In the genomic region with DNA sequence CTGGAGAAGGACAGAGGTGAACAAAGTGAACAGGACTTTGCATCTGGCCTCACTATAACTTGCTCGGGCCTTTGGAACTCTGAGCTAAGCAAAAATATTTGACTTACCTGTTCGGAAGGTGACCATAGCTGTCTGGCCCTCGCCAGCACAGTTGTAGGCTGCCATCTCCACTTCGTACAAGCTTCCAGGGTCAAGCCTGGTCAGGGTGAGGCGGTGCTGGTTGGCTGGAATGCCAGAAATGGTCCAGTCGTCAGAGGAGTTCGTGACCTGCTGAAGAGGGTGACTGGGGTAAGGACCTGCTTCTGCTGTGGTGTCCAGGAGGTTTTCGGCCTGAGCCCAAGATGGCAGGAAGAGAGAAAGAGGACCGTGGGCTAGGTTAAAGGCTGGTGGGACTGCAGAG, we compare ENCODE assay signal across 19 mouse cellular contexts.
DNase-seq lines count a peak whose midpoint lies in the region; ATAC-seq and TF ChIP-seq lines count a peak whose summit lies in the region.
"Had no signal": no experiment of that assay in that cellular context is flagged by ENCODE, and none has a peak within 500 bp of the region (broad histone marks: within the 10 kb centered on the region; RNA-seq: fewer than 3 reads in every experiment).

No protein-coding gene starts in this region.

- no peak overlapping the region for H3K4me2 ChIP-seq in forebrain, embryonic 12.5 days
- no peak overlapping the region for H3K4me2 ChIP-seq in forebrain, embryonic 11.5 days (ENCODE audit: low read depth, low read length, severe bottlenecking)
- H3K4me2 ChIP-seq in midbrain, postnatal 0 days (ENCODE audit: low read depth, low read length, poor library complexity, severe bottlenecking): no peak overlapping the region
- H3K4me2 ChIP-seq in forebrain, embryonic 16.5 days (ENCODE audit: low read length): no peak overlapping the region
- no peak overlapping the region for H3K4me2 ChIP-seq in neural tube, embryonic 14.5 days (ENCODE audit: low read depth, low read length)

- no peak overlapping the region for H3K9ac ChIP-seq in forebrain, embryonic 12.5 days
- no peak overlapping the region for H3K9ac ChIP-seq in forebrain, embryonic 11.5 days (ENCODE audit: low read length)
- H3K9ac ChIP-seq in midbrain, postnatal 0 days (replicated peaks; ENCODE audit: low read length, poor library complexity, severe bottlenecking): no peak overlapping the region
- H3K9ac ChIP-seq in forebrain, embryonic 16.5 days (replicated peaks; ENCODE audit: low read depth, low read length): no peak overlapping the region
- no peak overlapping the region for H3K9ac ChIP-seq in neural tube, embryonic 14.5 days (replicated peaks; ENCODE audit: low read depth, low read length)

- H3K9me3 ChIP-seq in forebrain, embryonic 12.5 days: no peaks in the 10 kb centered on the region
- no peaks in the 10 kb centered on the region for H3K9me3 ChIP-seq in forebrain, embryonic 11.5 days (ENCODE audit: control insufficient read depth, low read length)
- no peaks in the 10 kb centered on the region for H3K9me3 ChIP-seq in midbrain, embryonic 10.5 days (replicated peaks)
- no peaks in the 10 kb centered on the region for H3K9me3 ChIP-seq in midbrain, postnatal 0 days (ENCODE audit: low read length)
- H3K9me3 ChIP-seq in forebrain, embryonic 16.5 days (ENCODE audit: control insufficient read depth, low read length): no peaks in the 10 kb centered on the region
- no peaks in the 10 kb centered on the region for H3K9me3 ChIP-seq in neural tube, embryonic 14.5 days (ENCODE audit: control insufficient read depth, low read length)
- H3K9me3 ChIP-seq: megakaryocyte, embryonic 14.5 days had no signal

- ATAC-seq in forebrain, embryonic 12.5 days (ENCODE audit: low FRiP score): no peak
- ATAC-seq in forebrain, embryonic 11.5 days (replicated peaks; ENCODE audit: low FRiP score): no peak
- no peak for ATAC-seq in midbrain, postnatal 0 days (ENCODE audit: low FRiP score)
- no peak for ATAC-seq in forebrain, embryonic 16.5 days
- ATAC-seq in neural tube, embryonic 14.5 days (ENCODE audit: low read depth): no peak
- ATAC-seq: hindbrain, embryonic 16.5 days had no signal

- peak overlapping the region; percentile 84 for H3K27ac ChIP-seq in forebrain, embryonic 12.5 days
- no peak overlapping the region for H3K27ac ChIP-seq in forebrain, embryonic 11.5 days (ENCODE audit: low read depth, low read length)
- H3K27ac ChIP-seq in midbrain, embryonic 10.5 days (replicated peaks): peak overlapping the region; percentile 29; the same call in 1 of the 2 replicates
- no peak overlapping the region for H3K27ac ChIP-seq in midbrain, postnatal 0 days (ENCODE audit: low read depth, low read length)
- H3K27ac ChIP-seq in forebrain, embryonic 16.5 days (ENCODE audit: low read length): peak overlapping the region; percentile 57; the same call in 1 of the 2 replicates
- peak overlapping the region; percentile 16; the same call in 1 of the 2 replicates for H3K27ac ChIP-seq in neural tube, embryonic 14.5 days (ENCODE audit: low read depth, low read length)

- TF ChIP-seq CTCF in midbrain, postnatal 0 days (IDR thresholded peaks at IDR 0.05): no peak

- peaks cover 78% of the 10 kb centered on the region for H3K36me3 ChIP-seq in forebrain, embryonic 12.5 days (replicated peaks)
- peaks cover 9% of the 10 kb centered on the region; the same call in 1 of the 2 replicates for H3K36me3 ChIP-seq in forebrain, embryonic 11.5 days (ENCODE audit: control insufficient read depth, insufficient read depth, low read length)
- H3K36me3 ChIP-seq in midbrain, embryonic 10.5 days: peaks cover 100% of the 10 kb centered on the region
- no peaks in the 10 kb centered on the region for H3K36me3 ChIP-seq in midbrain, postnatal 0 days (ENCODE audit: insufficient read depth, low read length)
- peaks cover 12% of the 10 kb centered on the region for H3K36me3 ChIP-seq in forebrain, embryonic 16.5 days (ENCODE audit: control insufficient read depth, insufficient read depth)
- no peaks in the 10 kb centered on the region for H3K36me3 ChIP-seq in neural tube, embryonic 14.5 days (ENCODE audit: control insufficient read depth, insufficient read depth, low read length)

- 94% methylated on average over 9 of the region's 9 CpGs for WGBS in forebrain, embryonic 12.5 days
- 88% methylated on average over 9 of the region's 9 CpGs for WGBS in forebrain, embryonic 11.5 days
- 92% methylated on average over 9 of the region's 9 CpGs for WGBS in midbrain, embryonic 10.5 days
- WGBS in midbrain, postnatal 0 days: 93% methylated on average over 9 of the region's 9 CpGs
- 90% methylated on average over 9 of the region's 9 CpGs for WGBS in forebrain, embryonic 16.5 days
- 91% methylated on average over 9 of the region's 9 CpGs for WGBS in neural tube, embryonic 14.5 days

- no peak overlapping the region for H3K4me3 ChIP-seq in forebrain, embryonic 12.5 days (replicated peaks)
- no peak overlapping the region for H3K4me3 ChIP-seq in forebrain, embryonic 11.5 days (ENCODE audit: low read depth, low read length)
- no peak overlapping the region for H3K4me3 ChIP-seq in midbrain, embryonic 10.5 days
- no peak overlapping the region for H3K4me3 ChIP-seq in midbrain, postnatal 0 days (ENCODE audit: low read depth, low read length)
- no peak overlapping the region for H3K4me3 ChIP-seq in forebrain, embryonic 16.5 days (replicated peaks; ENCODE audit: low read length)
- no peak overlapping the region for H3K4me3 ChIP-seq in neural tube, embryonic 14.5 days (ENCODE audit: low read depth, low read length)
- H3K4me3 ChIP-seq: gastrocnemius, adult 2 months; megakaryocyte, embryonic 14.5 days; myocyte had no signal

- no peaks in the 10 kb centered on the region for H3K27me3 ChIP-seq in forebrain, embryonic 12.5 days
- no peaks in the 10 kb centered on the region for H3K27me3 ChIP-seq in forebrain, embryonic 11.5 days (ENCODE audit: control insufficient read depth, insufficient read depth, low read length)
- H3K27me3 ChIP-seq in midbrain, embryonic 10.5 days (ENCODE audit: low read depth, poor library complexity, severe bottlenecking): no peaks in the 10 kb centered on the region
- no peaks in the 10 kb centered on the region for H3K27me3 ChIP-seq in midbrain, postnatal 0 days (ENCODE audit: insufficient read depth, low read length)
- no peaks in the 10 kb centered on the region for H3K27me3 ChIP-seq in forebrain, embryonic 16.5 days (replicated peaks; ENCODE audit: control insufficient read depth, insufficient read depth, low read length)
- H3K27me3 ChIP-seq in neural tube, embryonic 14.5 days (ENCODE audit: control insufficient read depth, insufficient read depth, low read length): no peaks in the 10 kb centered on the region

- peaks cover 30% of the 10 kb centered on the region for H3K4me1 ChIP-seq in forebrain, embryonic 12.5 days
- H3K4me1 ChIP-seq in forebrain, embryonic 11.5 days (replicated peaks; ENCODE audit: control insufficient read depth, insufficient read depth, low read length): peaks cover 15% of the 10 kb centered on the region
- H3K4me1 ChIP-seq in midbrain, embryonic 10.5 days: peaks cover 33% of the 10 kb centered on the region
- H3K4me1 ChIP-seq in midbrain, postnatal 0 days (ENCODE audit: insufficient read depth, low read length): no peaks in the 10 kb centered on the region
- H3K4me1 ChIP-seq in forebrain, embryonic 16.5 days (replicated peaks; ENCODE audit: control insufficient read depth, insufficient read depth, low read length): peaks cover 22% of the 10 kb centered on the region
- H3K4me1 ChIP-seq in neural tube, embryonic 14.5 days (ENCODE audit: control insufficient read depth, insufficient read depth, low read length): peaks cover 5% of the 10 kb centered on the region; the same call in 1 of the 2 replicates

- no peak for DNase-seq in forebrain, embryonic 11.5 days (ENCODE audit: low spot score)
- DNase-seq in midbrain, embryonic 10.5 days (ENCODE audit: low spot score): no peak
- DNase-seq in midbrain, postnatal 0 days (ENCODE audit: low spot score): no peak
- no peak for DNase-seq in thymus, postnatal 14 days
- DNase-seq: adrenal gland, postnatal 36 days; cerebellum, postnatal 36 days; gastrocnemius, adult 2 months; heart, adult 18-20 months; kidney, adult 2 months; kidney, postnatal 14 days; lung, postnatal 14 days; right cerebral cortex, adult 18-20 months; thymus, adult 2 months had no signal

Comparison
In these comparisons a context has a peak if more than half of its experiments do, and no peak if none do; other contexts are left out.
1. H3K27ac ChIP-seq: peak in forebrain, embryonic 12.5 days (single experiment), midbrain, embryonic 10.5 days (single experiment), forebrain, embryonic 16.5 days (single experiment) and neural tube, embryonic 14.5 days (single experiment); none in forebrain, embryonic 11.5 days (single experiment) and midbrain, postnatal 0 days (single experiment).